26 mouse cellular contexts compared by ENCODE assay signal in the genomic region with DNA sequence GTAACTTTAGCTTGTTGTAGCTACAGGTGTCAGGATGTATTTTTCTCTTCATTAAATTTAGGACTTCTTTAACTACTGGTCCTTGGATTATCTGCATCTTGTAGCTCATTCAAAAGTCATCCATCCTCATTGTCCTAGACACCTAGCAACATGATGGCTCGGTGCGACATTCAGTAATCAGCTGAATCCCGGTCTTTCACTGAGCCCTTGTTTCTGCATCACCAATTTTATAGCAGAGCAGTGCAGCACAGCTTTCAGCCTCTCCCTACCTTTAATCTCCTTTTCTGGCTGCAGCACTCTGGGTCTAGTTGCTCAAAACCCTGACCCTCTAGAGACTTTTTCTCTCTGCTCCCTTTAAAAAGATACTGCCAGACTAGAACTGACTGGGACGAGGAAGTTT.
"Had no signal": no experiment of that assay in that cellular context is flagged by ENCODE, and none has a peak within 500 bp of the region (broad histone marks: within the 10 kb centered on the region; RNA-seq: fewer than 3 reads in every experiment).

No protein-coding gene starts in this region.

- H3K9me3 ChIP-seq: heart, embryonic 10.5 days; heart, embryonic 12.5 days; hindbrain, embryonic 10.5 days; hindbrain, embryonic 12.5 days; intestine, embryonic 15.5 days; limb, embryonic 13.5 days; limb, embryonic 15.5 days had no signal

- DNase-seq: gastrocnemius, adult 2 months; gastrocnemius, postnatal 10 days; gastrocnemius, postnatal 25 days; heart, adult 18-20 months; heart, postnatal 10 days; heart, postnatal 4 days; kidney, adult 2 months; kidney, postnatal 10 days; kidney, postnatal 36 days; layer of hippocampus, adult 9-11 months; layer of hippocampus, postnatal 36 days; left cerebral cortex, postnatal 4 days had no signal

- H3K27ac ChIP-seq: gastrocnemius, adult 2 months; heart, embryonic 10.5 days; hindbrain, embryonic 10.5 days; hindbrain, embryonic 12.5 days; hindbrain, embryonic 14.5 days; intestine, embryonic 15.5 days; limb, embryonic 13.5 days; limb, embryonic 15.5 days; liver, embryonic 12.5 days; liver, embryonic 14.5 days had no signal

- ATAC-seq: forebrain, embryonic 16.5 days; hindbrain, embryonic 16.5 days; inflammation-experienced regulatory T-cells, adult 6 months; intestine, embryonic 15.5 days; intestine, postnatal 0 days; liver, embryonic 12.5 days had no signal

- H3K4me3 ChIP-seq: gastrocnemius, adult 2 months; heart, embryonic 10.5 days; heart, embryonic 12.5 days; hindbrain, embryonic 10.5 days; hindbrain, embryonic 12.5 days; intestine, embryonic 15.5 days; limb, embryonic 13.5 days; limb, embryonic 15.5 days; liver, embryonic 12.5 days had no signal

- H3K9ac ChIP-seq: heart, embryonic 12.5 days; hindbrain, embryonic 12.5 days; hindbrain, embryonic 14.5 days; intestine, embryonic 15.5 days; limb, embryonic 13.5 days; limb, embryonic 15.5 days; liver, embryonic 12.5 days; liver, embryonic 14.5 days had no signal

- H3K36me3 ChIP-seq: heart, embryonic 10.5 days; heart, embryonic 12.5 days; hindbrain, embryonic 10.5 days; hindbrain, embryonic 12.5 days; intestine, embryonic 15.5 days; limb, embryonic 13.5 days; limb, embryonic 15.5 days; liver, embryonic 12.5 days had no signal

- H3K27me3 ChIP-seq: heart, embryonic 12.5 days; hindbrain, embryonic 12.5 days; intestine, embryonic 15.5 days; limb, embryonic 13.5 days; limb, embryonic 15.5 days; liver, embryonic 12.5 days had no signal

- H3K4me1 ChIP-seq: heart, embryonic 10.5 days; heart, embryonic 12.5 days; hindbrain, embryonic 10.5 days; hindbrain, embryonic 12.5 days; intestine, embryonic 15.5 days; limb, embryonic 13.5 days; limb, embryonic 15.5 days; liver, embryonic 12.5 days had no signal

- H3K4me2 ChIP-seq: heart, embryonic 12.5 days; hindbrain, embryonic 12.5 days; hindbrain, embryonic 14.5 days; intestine, embryonic 15.5 days; limb, embryonic 13.5 days; limb, embryonic 15.5 days; liver, embryonic 12.5 days had no signal
